Mouse (Mus musculus) liver, adult 2 months (tissue): Measurements from ENCODE around the gene Kcnn4. TPM values are rescaled to one million over a fixed set of nuclear protein-coding genes. Genes with fewer than 3 reads are reported as not detected.
A peak's percentile ranks its signal among the peaks of the same experiment; 100 is the strongest.

Experiments used
- DNase-seq: peaks from one replicate; pipeline ENCODE4 v3.0.0-alpha.2; 2011; ENCODE audit warnings: low read depth, low spot score; ENCODE audit errors: extremely low read depth
- H3K27ac ChIP-seq: fragments of 200-500 bp; replicated peaks from 2 replicates; pipeline ENCODE4 v1.5.1; 2012; ENCODE audit warnings: low read depth, mild to moderate bottlenecking, control low read depth, inconsistent platforms, low read length; ENCODE audit not compliant: insufficient read depth
- H3K27me3 ChIP-seq: fragments of 200-500 bp; 2 replicates; pipeline ENCODE4 v1.6.1; 2012; ENCODE audit warnings: mild to moderate bottlenecking, moderate library complexity, low read length, inconsistent platforms; ENCODE audit not compliant: control insufficient read depth, insufficient read depth
- H3K36me3 ChIP-seq: fragments of 200-500 bp; 2 replicates; pipeline ENCODE4 v1.6.1; 2012; ENCODE audit warnings: low read length, inconsistent platforms; ENCODE audit not compliant: control insufficient read depth, insufficient read depth
- H3K4me1 ChIP-seq: fragments of 200-500 bp; 2 replicates; pipeline ENCODE4 v1.6.1; 2011; ENCODE audit warnings: low read length; ENCODE audit not compliant: control insufficient read depth, insufficient read depth
- H3K4me3 ChIP-seq: fragments of 200-500 bp; 2 replicates; pipeline ENCODE4 v1.5.1; 2011; ENCODE audit warnings: low read depth, mild to moderate bottlenecking, control low read depth, low read length, moderate library complexity; ENCODE audit not compliant: insufficient read depth
- H3K79me2 ChIP-seq: fragments of 200-500 bp; 2 replicates; pipeline ENCODE4 v1.6.1; 2012; ENCODE audit warnings: inconsistent platforms, mild to moderate bottlenecking, low read length, moderate library complexity; ENCODE audit not compliant: control insufficient read depth, insufficient read depth
- H3K9ac ChIP-seq: fragments of 200-500 bp; 2 replicates; pipeline ENCODE4 v1.6.1; 2012; ENCODE audit warnings: low read depth, mild to moderate bottlenecking, control low read depth, inconsistent platforms, low read length
- CTCF ChIP-seq: fragments of 200-500 bp; IDR thresholded peaks from 2 replicates; pipeline ENCODE4 v1.5.1; 2011; ENCODE audit warnings: low read depth, low read length, control low read depth
- POLR2A ChIP-seq: fragments of 200-500 bp; IDR thresholded peaks from 2 replicates; pipeline ENCODE4 v1.6.1; 2011; ENCODE audit warnings: low read length, control low read depth; ENCODE audit not compliant: insufficient read depth; ENCODE audit errors: extremely low read depth
- WGBS: fragments of 180-500 bp; shearing (Covaris S2); methylation state at CpG from one replicate; pipeline ENCODE4 v1.1.7; 2018; 5-methylcytosine and 5-hydroxymethylcytosine counted together
- polyA plus RNA-seq: library from polyadenylated mRNA; depleted of rRNA; stranded (reverse); fragments of >200 nt; gene quantifications from 2 replicates; pipeline ENCODE4 v1.2.3, GENCODE M21; 2012
- total RNA-seq: library from RNA; depleted of rRNA; stranded (reverse); fragments of >200 nt; gene quantifications from 2 replicates; pipeline ENCODE4 v1.2.3, GENCODE M21; 2014

Kcnn4 gene
- total and polyA plus RNA-seq, 2 experiments: 0.66 to 0.83 TPM

DNA sequence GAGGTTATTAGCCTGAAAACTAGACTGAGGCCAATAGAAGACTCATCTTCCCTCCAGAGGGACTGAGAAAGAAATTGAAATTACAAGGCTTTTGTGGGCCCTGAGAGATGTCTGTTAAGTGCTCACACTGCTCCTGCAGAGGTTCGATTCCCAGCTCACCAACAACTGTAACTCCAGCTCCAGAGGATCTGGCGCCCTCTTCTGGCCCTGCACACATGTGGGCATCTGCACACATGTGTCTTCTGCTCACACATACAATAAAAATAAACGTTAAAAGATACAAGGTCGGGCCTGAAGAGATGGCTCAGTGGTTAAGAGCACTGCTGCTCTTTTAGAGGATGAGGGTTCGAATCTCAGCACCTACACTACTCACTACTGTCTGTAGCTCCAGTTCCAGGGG is 23.6 kb upstream of the Kcnn4 start:
- Histone ChIP-seq H3K79me2 (no peaks in the 10 kb centered on the region), H3K9ac (no peak overlapping the region), H3K27ac (no peak overlapping the region), H3K36me3 (no peaks in the 10 kb centered on the region), H3K27me3 (no peaks in the 10 kb centered on the region), H3K4me1 (no peaks in the 10 kb centered on the region), H3K4me3 (no peak overlapping the region)
- no peak for DNase-seq
- 66% methylated on average over 5 of the region's 5 CpGs for WGBS
- TF ChIP-seq POLR2A (no peak), CTCF (0 out of 2 replicates have a peak, but pooled peaks have one; percentile 14)

DNA sequence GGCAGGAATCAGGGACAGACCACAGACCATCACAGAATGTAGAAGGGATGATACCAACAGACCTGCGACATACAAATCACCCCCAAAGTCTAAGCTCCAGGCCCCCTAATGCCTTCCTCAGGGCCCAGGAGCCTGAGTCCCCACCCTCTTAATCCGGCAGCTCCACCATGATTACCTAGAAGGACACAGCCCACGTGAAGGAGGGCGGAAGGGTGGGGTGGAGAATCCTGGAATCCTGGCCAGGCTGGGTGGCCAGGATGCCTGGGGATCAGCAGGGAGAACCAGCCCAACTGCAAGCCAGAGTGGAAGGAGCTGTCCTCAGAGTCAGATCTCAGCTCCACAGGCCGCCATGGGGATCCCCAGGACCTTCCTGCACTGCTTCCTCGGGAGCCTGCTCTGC is 21.2 kb upstream of the Kcnn4 start, which contains the start of gene Lypd5:
Gene Lypd5, plus strand, starts transcription at position 301 of the 400 bp plus-strand sequence.
- Histone ChIP-seq H3K4me1 (no peaks in the 10 kb centered on the region), H3K4me3 (no peak within 1 kb of the TSS)
- WGBS: 41% methylated on average over 6 of the region's 6 CpGs

DNA sequence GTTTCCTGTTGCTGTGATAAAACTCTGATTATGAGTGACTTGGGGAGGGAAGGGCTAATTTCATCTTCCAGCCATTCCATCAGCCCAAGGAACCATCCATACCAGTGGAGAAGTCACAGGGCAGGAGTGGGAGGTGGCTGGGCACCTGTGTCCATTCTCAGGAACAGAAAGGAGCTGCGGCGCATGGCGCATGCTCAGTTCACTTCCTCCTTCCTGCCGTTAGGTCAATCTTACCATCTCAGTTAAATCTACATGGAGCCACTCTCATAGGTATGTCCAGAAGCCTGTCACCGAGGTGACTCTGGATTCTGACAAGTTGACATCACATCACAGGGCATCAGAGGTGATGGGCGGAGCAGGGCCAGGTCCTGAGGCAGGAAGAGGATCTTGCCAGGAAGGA is 14.4 kb upstream of the Kcnn4 start:
- H3K4me3 ChIP-seq: no peak overlapping the region
- TF ChIP-seq POLR2A (no peak), CTCF (no peak)
- DNase-seq: no peak
- H3K4me1 ChIP-seq: no peaks in the 10 kb centered on the region
- 81% methylated on average over 6 of the region's 6 CpGs for WGBS
- no peaks in the 10 kb centered on the region for H3K79me2 ChIP-seq
- no peak overlapping the region for H3K9ac ChIP-seq
- H3K27me3 ChIP-seq: no peaks in the 10 kb centered on the region
- H3K27ac ChIP-seq: no peak overlapping the region
- H3K36me3 ChIP-seq: no peaks in the 10 kb centered on the region

More for the DNA sequence above, 21.2 kb upstream of the Kcnn4 start, which contains the start of gene Lypd5:
- Histone ChIP-seq H3K27me3 (no peaks in the 10 kb centered on the region), H3K36me3 (no peaks in the 10 kb centered on the region), H3K27ac (no peak within 1 kb of the TSS), H3K79me2 (no peaks in the 10 kb centered on the region), H3K9ac (no peak within 1 kb of the TSS)
- TF ChIP-seq POLR2A (no peak), CTCF (no peak)
- DNase-seq: no peak

DNA sequence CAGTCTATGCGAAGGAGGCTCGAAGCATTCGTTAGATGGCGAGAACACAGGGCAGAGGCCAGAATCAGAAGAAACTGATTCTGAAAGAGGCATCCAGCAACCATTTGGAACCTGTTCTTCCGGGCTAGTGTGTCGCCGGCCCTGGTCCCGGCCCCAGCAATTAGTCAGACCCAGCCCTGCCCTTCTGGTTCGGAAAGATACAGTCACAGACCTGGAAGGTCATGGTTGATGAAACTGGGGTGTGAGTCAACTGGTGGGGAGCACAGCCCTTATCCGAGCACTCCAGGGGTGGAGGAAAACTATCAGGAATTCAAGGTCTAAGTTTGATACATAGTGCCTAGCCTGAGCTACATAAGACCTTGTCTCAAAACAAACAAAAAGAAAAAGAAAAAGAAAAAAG is 14.0 kb upstream of the Kcnn4 start:
- DNase-seq: no peak
- no peak overlapping the region for H3K27ac ChIP-seq
- no peaks in the 10 kb centered on the region for H3K4me1 ChIP-seq
- WGBS: 73% methylated on average over 10 of the region's 10 CpGs
- peaks cover 2% of the 10 kb centered on the region; the same call in 1 of the 2 replicates for H3K27me3 ChIP-seq
- H3K36me3 ChIP-seq: no peaks in the 10 kb centered on the region
- no peak overlapping the region for H3K9ac ChIP-seq
- TF ChIP-seq CTCF (no peak), POLR2A (no peak)
- no peaks in the 10 kb centered on the region for H3K79me2 ChIP-seq
- no peak overlapping the region for H3K4me3 ChIP-seq

DNA sequence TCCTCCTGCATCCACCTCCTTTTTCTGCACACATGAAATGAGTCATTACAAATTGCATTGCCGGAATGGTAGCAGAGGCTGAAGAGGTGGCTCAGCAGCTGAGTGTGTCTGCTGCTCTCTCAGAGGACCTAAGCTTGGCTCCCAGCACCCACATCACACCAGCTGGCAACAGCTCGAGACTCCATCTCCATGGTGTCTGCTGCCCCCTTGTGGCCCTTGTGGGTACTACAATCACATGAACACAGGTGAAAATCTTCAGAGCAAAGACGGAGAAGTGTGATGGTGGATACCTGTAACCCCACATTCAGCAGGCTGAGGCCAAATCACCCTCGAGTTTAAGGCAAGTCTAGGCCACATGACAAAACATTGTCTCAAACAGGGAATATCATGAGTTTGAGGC is 12.2 kb upstream of the Kcnn4 start:
- no peak for DNase-seq
- Histone ChIP-seq H3K4me3 (no peak overlapping the region), H3K9ac (no peak overlapping the region), H3K4me1 (no peaks in the 10 kb centered on the region), H3K79me2 (no peaks in the 10 kb centered on the region), H3K27ac (no peak overlapping the region), H3K36me3 (no peaks in the 10 kb centered on the region), H3K27me3 (peaks cover 2% of the 10 kb centered on the region; the same call in 1 of the 2 replicates)
- peak; percentile 47 for TF ChIP-seq CTCF
- TF ChIP-seq POLR2A: no peak
- WGBS: 45% methylated on average over 4 of the region's 4 CpGs

DNA sequence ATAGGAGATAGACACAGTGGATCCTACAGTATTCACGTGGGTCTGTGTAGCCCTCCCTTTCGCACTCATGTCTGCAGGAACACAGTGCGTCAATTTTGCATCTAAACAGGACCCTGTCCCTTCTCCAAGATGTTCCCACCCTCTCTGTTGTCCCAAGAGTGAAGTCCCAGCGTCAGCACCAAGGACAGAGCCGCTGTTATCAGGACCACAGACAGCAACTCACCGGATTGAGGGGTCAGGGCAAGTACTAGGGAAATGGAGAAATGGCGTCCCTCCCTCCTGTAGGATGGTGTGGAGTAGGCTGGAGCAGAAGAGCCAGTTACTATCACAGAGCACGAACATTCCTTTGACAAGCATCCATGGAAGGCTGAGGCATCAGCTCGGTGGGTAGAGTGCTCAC is 10.8 kb upstream of the Kcnn4 start:
- H3K27me3 ChIP-seq: peaks cover 2% of the 10 kb centered on the region; the same call in 1 of the 2 replicates
- H3K4me3 ChIP-seq: no peak overlapping the region
- no peaks in the 10 kb centered on the region for H3K79me2 ChIP-seq
- H3K4me1 ChIP-seq: no peaks in the 10 kb centered on the region
- no peaks in the 10 kb centered on the region for H3K36me3 ChIP-seq
- no peak for DNase-seq
- 25% methylated on average over 9 of the region's 9 CpGs for WGBS
- no peak overlapping the region for H3K9ac ChIP-seq
- no peak for TF ChIP-seq CTCF
- no peak for TF ChIP-seq POLR2A
- no peak overlapping the region for H3K27ac ChIP-seq
